Mouse (Mus musculus) intestine, embryonic 14.5 days (tissue): ENCODE data around the gene Dnmbp. TPM values are rescaled to one million over a fixed set of nuclear protein-coding genes. Genes with fewer than 3 reads are reported as not detected.

ENCODE experiments used
- ATAC-seq: fragments of 200-750 bp; cut with Nextera tagmentation; replicated peaks from 2 replicates; pipeline ENCODE4 v1.8.0; 2017; ENCODE audit warnings: low read depth, moderate number of reproducible peaks, moderate TSS enrichment, moderate library complexity; ENCODE audit not compliant: low FRiP score, low TSS enrichment
- DNase-seq: peaks from one replicate; pipeline ENCODE4 v3.0.0-alpha.2; 2018; ENCODE audit warnings: low spot score
- H3K27ac ChIP-seq: fragments of 300-500 bp; sonication (generic); 2 replicates; pipeline ENCODE4 v1.5.1; 2014; ENCODE audit warnings: low read depth, mild to moderate bottlenecking, control low read depth
- H3K27me3 ChIP-seq: fragments of 300-500 bp; sonication (generic); replicated peaks from 2 replicates; pipeline ENCODE4 v1.6.1; 2014; ENCODE audit warnings: low read length, control low read depth; ENCODE audit not compliant: control insufficient read depth, insufficient read depth
- H3K36me3 ChIP-seq: fragments of 300-500 bp; sonication (generic); 2 replicates; pipeline ENCODE4 v1.6.1; 2014; ENCODE audit warnings: low read length, control low read depth; ENCODE audit not compliant: control insufficient read depth, insufficient read depth
- H3K4me1 ChIP-seq: fragments of 300-500 bp; sonication (generic); replicated peaks from 2 replicates; pipeline ENCODE4 v1.6.1; 2014; ENCODE audit warnings: low read length, control low read depth, mixed read lengths; ENCODE audit not compliant: control insufficient read depth, insufficient read depth
- H3K4me2 ChIP-seq: fragments of 300-500 bp; sonication (generic); 2 replicates; pipeline ENCODE4 v1.6.1; 2014; ENCODE audit warnings: low read length
- H3K4me3 ChIP-seq: fragments of 300-500 bp; sonication (generic); 2 replicates; pipeline ENCODE4 v1.5.1; 2014; ENCODE audit warnings: low read depth, low read length, control low read depth, mixed read lengths
- H3K9ac ChIP-seq: fragments of 300-500 bp; sonication (generic); 2 replicates; pipeline ENCODE4 v1.6.1; 2014; ENCODE audit warnings: mild to moderate bottlenecking, low read length
- H3K9me3 ChIP-seq: fragments of 300-500 bp; sonication (generic); 2 replicates; pipeline ENCODE4 v1.6.1; 2016; ENCODE audit warnings: low read length, control low read depth; ENCODE audit not compliant: control insufficient read depth
- WGBS: fragments of 180-500 bp; shearing (Covaris S2); extraction: QIAGEN DNeasy Blood & Tissue Kit; methylation state at CpG from one replicate; pipeline ENCODE4 v1.1.7; 2014; 5-methylcytosine and 5-hydroxymethylcytosine counted together
- polyA plus RNA-seq: library from polyadenylated mRNA; unstranded; fragments of >200 nt; fragmentation: Nextera tagmentation; extraction: Ambion mirVana; gene quantifications from 2 replicates; pipeline ENCODE4 v1.2.1, GENCODE M21; 2014

Dnmbp gene
- polyA plus RNA-seq: 37.5 and 37.7 TPM in 2 replicates

GRCm38 (mm10) chr19:43939769-43940689, at the start of gene Dnmbp:
Gene Dnmbp, minus strand, starts transcription at chr19:43940191.
- Histone ChIP-seq H3K4me1 (peaks cover 19% of the 10 kb centered on the region), H3K9me3 (no peaks in the 10 kb centered on the region), H3K4me3 (peak within 1 kb of the TSS; percentile 68), H3K9ac (peak within 1 kb of the TSS; percentile 71), H3K36me3 (no peaks in the 10 kb centered on the region), H3K27ac (peak within 1 kb of the TSS; percentile 71), H3K27me3 (no peaks in the 10 kb centered on the region), H3K4me2 (peak within 1 kb of the TSS; percentile 72)
- DNase-seq (peak; percentile 89), ATAC-seq (peak; percentile 91)
- 5% methylated on average over 77 of the region's 94 CpGs for WGBS

- peak within 1 kb of the TSS; percentile 43 for H3K4me2 ChIP-seq
- ATAC-seq (peak; percentile 82), DNase-seq (peak; percentile 74)
- no peaks in the 10 kb centered on the region for H3K27me3 ChIP-seq
- H3K9me3 ChIP-seq: no peaks in the 10 kb centered on the region
- no peaks in the 10 kb centered on the region for H3K36me3 ChIP-seq
- peak within 1 kb of the TSS; percentile 20 for H3K4me3 ChIP-seq
- no peaks in the 10 kb centered on the region for H3K4me1 ChIP-seq
- 19% methylated on average over 30 of the region's 30 CpGs for WGBS
- H3K9ac ChIP-seq: no peak within 1 kb of the TSS
- 0 out of 2 replicates have a peak within 1 kb of the TSS, but pooled peaks have one; percentile 22 for H3K27ac ChIP-seq
Observed at GRCm38 (mm10) chr19:43986069-43986794, 46.2 kb upstream of the Dnmbp start, which contains the start of gene Cpn1. Gene Cpn1, minus strand, starts transcription at chr19:43986556.

- no peak overlapping the region for H3K4me2 ChIP-seq
Observed at GRCm38 (mm10) chr19:43981992-43982391, 42.0 kb upstream of the Dnmbp start.

GRCm38 (mm10) chr19:43980711-43981110, 40.7 kb upstream of the Dnmbp start:
- Histone ChIP-seq H3K9ac (no peak overlapping the region), H3K4me1 (no peaks in the 10 kb centered on the region), H3K4me3 (no peak overlapping the region), H3K27ac (no peak overlapping the region), H3K4me2 (no peak overlapping the region), H3K36me3 (no peaks in the 10 kb centered on the region), H3K27me3 (no peaks in the 10 kb centered on the region), H3K9me3 (no peaks in the 10 kb centered on the region)
- ATAC-seq: no peak
- 93% methylated on average over 17 of the region's 17 CpGs for WGBS
- DNase-seq: no peak

More at GRCm38 (mm10) chr19:43981992-43982391, 42.0 kb upstream of the Dnmbp start:
- no peaks in the 10 kb centered on the region for H3K36me3 ChIP-seq
- no peaks in the 10 kb centered on the region for H3K4me1 ChIP-seq
- no peaks in the 10 kb centered on the region for H3K9me3 ChIP-seq
- no peak for ATAC-seq
- DNase-seq: no peak
- no peak overlapping the region for H3K4me3 ChIP-seq
- WGBS: 90% methylated on average over 5 of the region's 5 CpGs
- no peaks in the 10 kb centered on the region for H3K27me3 ChIP-seq
- H3K9ac ChIP-seq: no peak overlapping the region
- no peak overlapping the region for H3K27ac ChIP-seq

GRCm38 (mm10) chr19:43977799-43978198, 37.8 kb upstream of the Dnmbp start:
- no peaks in the 10 kb centered on the region for H3K27me3 ChIP-seq
- ATAC-seq: no peak
- H3K4me3 ChIP-seq: no peak overlapping the region
- no peak overlapping the region for H3K4me2 ChIP-seq
- no peak overlapping the region for H3K9ac ChIP-seq
- 79% methylated on average over 3 of the region's 3 CpGs for WGBS
- no peaks in the 10 kb centered on the region for H3K9me3 ChIP-seq
- no peak for DNase-seq
- no peak overlapping the region for H3K27ac ChIP-seq
- H3K36me3 ChIP-seq: no peaks in the 10 kb centered on the region
- no peaks in the 10 kb centered on the region for H3K4me1 ChIP-seq

GRCm38 (mm10) chr19:43976661-43977060, 36.7 kb upstream of the Dnmbp start:
- DNase-seq: no peak
- no peaks in the 10 kb centered on the region for H3K36me3 ChIP-seq
- H3K27me3 ChIP-seq: no peaks in the 10 kb centered on the region
- H3K27ac ChIP-seq: no peak overlapping the region
- no peak overlapping the region for H3K9ac ChIP-seq
- no peak for ATAC-seq
- WGBS: 41% methylated on average over 6 of the region's 6 CpGs
- no peaks in the 10 kb centered on the region for H3K4me1 ChIP-seq
- H3K4me3 ChIP-seq: no peak overlapping the region
- H3K9me3 ChIP-seq: no peaks in the 10 kb centered on the region
- H3K4me2 ChIP-seq: no peak overlapping the region

- Histone ChIP-seq H3K36me3 (no peaks in the 10 kb centered on the region), H3K27me3 (no peaks in the 10 kb centered on the region), H3K4me1 (no peaks in the 10 kb centered on the region), H3K27ac (no peak overlapping the region), H3K4me3 (no peak overlapping the region), H3K4me2 (no peak overlapping the region), H3K9ac (no peak overlapping the region), H3K9me3 (no peaks in the 10 kb centered on the region)
- 92% methylated on average over 6 of the region's 6 CpGs for WGBS
- no peak for ATAC-seq
- DNase-seq: no peak
Observed at GRCm38 (mm10) chr19:43974221-43974620, 34.2 kb upstream of the Dnmbp start.

- 81% methylated on average over 9 of the region's 9 CpGs for WGBS
- Histone ChIP-seq H3K4me1 (no peaks in the 10 kb centered on the region), H3K4me3 (no peak overlapping the region), H3K36me3 (no peaks in the 10 kb centered on the region), H3K27me3 (no peaks in the 10 kb centered on the region), H3K9ac (no peak overlapping the region), H3K4me2 (no peak overlapping the region), H3K27ac (no peak overlapping the region), H3K9me3 (no peaks in the 10 kb centered on the region)
- ATAC-seq (no peak), DNase-seq (no peak)
Observed at GRCm38 (mm10) chr19:43973711-43974110, 33.7 kb upstream of the Dnmbp start.
